Mouse (Mus musculus) embryo, embryonic 11.5 days (tissue): Measurements from ENCODE around the gene Atp13a5.

Source experiments
- DNase-seq: peaks from one replicate; pipeline ENCODE4 v3.0.0-alpha.2; 2012; ENCODE audit warnings: low read depth, low spot score

Gene Atp13a5

DNA sequence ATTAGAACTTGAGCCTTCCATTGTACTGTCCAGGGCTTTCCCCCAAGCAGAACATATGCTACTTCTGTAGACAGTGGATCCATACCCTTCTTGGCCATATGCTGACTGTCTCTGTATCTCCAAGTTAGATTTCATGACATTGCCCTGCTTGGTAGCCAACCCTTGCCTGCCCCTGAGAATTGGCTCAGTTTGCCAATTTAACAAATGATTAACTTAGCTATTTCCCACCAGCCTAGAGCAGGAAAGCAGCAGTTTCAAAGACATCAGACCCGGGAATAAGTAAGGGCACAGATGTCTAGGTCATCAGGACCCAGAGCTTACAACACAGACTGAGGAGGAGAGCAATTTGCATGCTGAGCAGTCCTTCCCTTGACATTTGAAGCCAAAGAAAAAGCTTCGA lies 173.0 kb downstream of the Atp13a5 start:
- no peak for DNase-seq

- DNase-seq, result no peak
These were observed 173.7 kb downstream of the Atp13a5 start for GRCm38 (mm10) chr16:29204875-29205274.

- DNase-seq, result no peak
These were observed 177.4 kb downstream of the Atp13a5 start for GRCm38 (mm10) chr16:29201146-29201545.

DNA sequence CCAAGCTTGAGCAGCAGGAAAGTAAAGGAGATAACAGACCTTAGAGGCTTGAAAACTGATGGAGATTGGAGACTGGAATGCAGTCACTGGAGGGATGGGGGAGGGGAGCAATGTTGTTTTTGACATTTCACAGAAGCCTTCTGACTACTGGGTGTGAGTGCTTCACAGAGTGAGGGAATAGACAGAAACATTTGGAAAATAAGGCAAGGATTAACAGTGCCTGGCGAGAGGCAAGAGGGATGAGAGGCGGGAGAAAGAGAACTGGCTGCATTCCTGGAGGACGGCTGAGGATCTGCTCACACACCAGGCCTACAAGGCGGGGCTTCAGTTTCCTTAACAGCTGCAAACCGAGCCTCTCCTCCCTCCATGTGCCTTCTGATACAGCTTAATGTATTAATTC lies 180.1 kb downstream of the Atp13a5 start:
- no peak for DNase-seq

GRCm38 (mm10) chr16:29195156-29195555 lies 183.4 kb downstream of the Atp13a5 start:
- no peak for DNase-seq

GRCm38 (mm10) chr16:29193981-29194380 lies 184.6 kb downstream of the Atp13a5 start:
- no peak for DNase-seq

DNA sequence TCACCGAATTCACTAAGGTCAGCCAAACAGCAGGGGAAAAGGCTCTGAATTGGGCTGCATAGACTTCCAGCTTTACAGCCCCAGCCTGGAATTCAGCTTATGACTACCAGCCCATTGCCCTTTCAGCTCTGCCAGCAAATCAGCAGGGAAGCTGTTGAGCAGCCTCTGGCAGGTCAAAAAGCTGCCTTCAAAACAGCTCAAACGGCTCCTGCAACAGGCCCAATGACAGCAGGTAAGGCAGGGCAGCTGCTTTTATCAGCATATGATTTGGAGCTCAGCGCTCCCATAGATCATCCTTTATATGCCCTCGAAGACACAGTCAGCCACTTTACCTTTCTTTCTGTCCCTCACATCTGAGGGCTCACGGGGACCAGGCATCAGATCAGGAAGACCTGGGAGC lies 185.6 kb downstream of the Atp13a5 start:
- DNase-seq, result no peak
